Mouse (Mus musculus) urinary bladder, postnatal 14 days (tissue): Measurements from ENCODE around the gene 4931409K22Rik.

Source experiments
- DNase-seq: peaks from one replicate; pipeline ENCODE4 v3.0.0; 2021; ENCODE audit warnings: low spot score

Gene 4931409K22Rik

GRCm38 (mm10) chr5:24540387-24541143, 16.0 kb downstream of the 4931409K22Rik start, which contains the start of gene Asb10:
TSS of gene Asb10 (minus strand) at chr5:24540978.
- peak; percentile 70 for DNase-seq

- no peak for DNase-seq
These were observed 16.9 kb downstream of the 4931409K22Rik start for GRCm38 (mm10) chr5:24539571-24540296.

GRCm38 (mm10) chr5:24537618-24538017, 19.0 kb downstream of the 4931409K22Rik start:
- DNase-seq: no peak

GRCm38 (mm10) chr5:24536511-24536910, 20.1 kb downstream of the 4931409K22Rik start:
- no peak for DNase-seq

GRCm38 (mm10) chr5:24535731-24536130, 20.9 kb downstream of the 4931409K22Rik start:
- no peak for DNase-seq

GRCm38 (mm10) chr5:24534292-24534691, 22.3 kb downstream of the 4931409K22Rik start:
- no peak for DNase-seq

- DNase-seq: no peak
These were observed 23.2 kb downstream of the 4931409K22Rik start for GRCm38 (mm10) chr5:24533391-24533790.

- DNase-seq: peak; percentile 93
These were observed 26.4 kb downstream of the 4931409K22Rik start for GRCm38 (mm10) chr5:24530042-24530689.

- DNase-seq: no peak
These were observed 28.8 kb downstream of the 4931409K22Rik start for GRCm38 (mm10) chr5:24527780-24528179.

GRCm38 (mm10) chr5:24526889-24527230, 29.7 kb downstream of the 4931409K22Rik start, which contains the start of gene Gbx1:
TSS of gene Gbx1 (minus strand) at chr5:24527202.
- peak; percentile 39 for DNase-seq

- no peak for DNase-seq
These were observed 30.3 kb downstream of the 4931409K22Rik start for GRCm38 (mm10) chr5:24526190-24526888.

GRCm38 (mm10) chr5:24525360-24526189, 31.0 kb downstream of the 4931409K22Rik start:
- no peak for DNase-seq

- DNase-seq: no peak
These were observed 32.1 kb downstream of the 4931409K22Rik start for GRCm38 (mm10) chr5:24524522-24524921.

GRCm38 (mm10) chr5:24523806-24524205, 32.8 kb downstream of the 4931409K22Rik start:
- DNase-seq: no peak

- peak; percentile 33 for DNase-seq
These were observed 35.2 kb downstream of the 4931409K22Rik start for GRCm38 (mm10) chr5:24521366-24521765.

- peak; percentile 62 for DNase-seq
These were observed 44.3 kb downstream of the 4931409K22Rik start for GRCm38 (mm10) chr5:24512271-24512670.

GRCm38 (mm10) chr5:24510635-24511034, 46.0 kb downstream of the 4931409K22Rik start:
- DNase-seq: peak; percentile 61

GRCm38 (mm10) chr5:24508406-24508805, 48.2 kb downstream of the 4931409K22Rik start:
- no peak for DNase-seq

- no peak for DNase-seq
These were observed 51.1 kb downstream of the 4931409K22Rik start for GRCm38 (mm10) chr5:24505513-24505912.

- no peak for DNase-seq
These were observed 53.8 kb downstream of the 4931409K22Rik start for GRCm38 (mm10) chr5:24502786-24503185.

GRCm38 (mm10) chr5:24500851-24501250, 55.8 kb downstream of the 4931409K22Rik start:
- no peak for DNase-seq
